8 mouse cellular contexts compared by ENCODE assay signal in genomic region chr11:115630532-115631504, GRCm38 (mm10). TPM values are rescaled to one million over a fixed set of nuclear protein-coding genes. Genes with fewer than 3 reads are reported as not detected.
DNase-seq lines count a peak whose midpoint lies in the region; ATAC-seq and TF ChIP-seq lines count a peak whose summit lies in the region.

No protein-coding gene starts in this region.

- no peaks in the 10 kb centered on the region for H3K9me3 ChIP-seq in forebrain, embryonic 10.5 days
- no peaks in the 10 kb centered on the region for H3K9me3 ChIP-seq in forebrain, embryonic 12.5 days

- H3K27ac ChIP-seq in forebrain, embryonic 10.5 days, result 0 out of 2 replicates have a peak overlapping the region, but pooled peaks have one; percentile 25
- no peak overlapping the region for H3K27ac ChIP-seq in forebrain, embryonic 12.5 days
- H3K27ac ChIP-seq in liver, adult 2 months (replicated peaks; ENCODE audit: insufficient read depth, low read depth, low read length), result peak overlapping the region; percentile 30
- no peak overlapping the region for H3K27ac ChIP-seq in cerebellum, adult 2 months (ENCODE audit: insufficient read depth, low read length)

- WGBS in forebrain, embryonic 10.5 days, result 51% methylated on average over 16 of the region's 16 CpGs
- 49% methylated on average over 16 of the region's 16 CpGs for WGBS in forebrain, embryonic 12.5 days
- 55% methylated on average over 16 of the region's 16 CpGs for WGBS in liver, adult 2 months
- WGBS in cerebellum, adult 2 months, result 50% methylated on average over 16 of the region's 16 CpGs

- no peaks in the 10 kb centered on the region for H3K27me3 ChIP-seq in forebrain, embryonic 10.5 days (ENCODE audit: poor library complexity, severe bottlenecking)
- H3K27me3 ChIP-seq in forebrain, embryonic 12.5 days, result no peaks in the 10 kb centered on the region
- H3K27me3 ChIP-seq in liver, adult 2 months (ENCODE audit: control insufficient read depth, insufficient read depth, low read length), result no peaks in the 10 kb centered on the region
- H3K27me3 ChIP-seq in cerebellum, adult 2 months (ENCODE audit: control insufficient read depth, insufficient read depth, low read length), result no peaks in the 10 kb centered on the region

- no peak overlapping the region for H3K4me3 ChIP-seq in forebrain, embryonic 10.5 days
- H3K4me3 ChIP-seq in forebrain, embryonic 12.5 days (replicated peaks), result no peak overlapping the region
- no peak overlapping the region for H3K4me3 ChIP-seq in liver, adult 2 months (ENCODE audit: insufficient read depth, low read depth, low read length)
- H3K4me3 ChIP-seq in cerebellum, adult 2 months (replicated peaks; ENCODE audit: insufficient read depth, low read depth, low read length), result no peak overlapping the region

- no peak for TF ChIP-seq POLR2A in liver, adult 2 months (IDR thresholded peaks at IDR 0.05; ENCODE audit: extremely low read depth, insufficient read depth, low read length)
- no peak for TF ChIP-seq POLR2A in cerebellum, adult 2 months (IDR thresholded peaks at IDR 0.05; ENCODE audit: borderline replicate concordance, insufficient read depth, low read length)

- no peaks in the 10 kb centered on the region for H3K79me2 ChIP-seq in liver, adult 2 months (ENCODE audit: control insufficient read depth, insufficient read depth, low read length)

- no peak overlapping the region for H3K9ac ChIP-seq in forebrain, embryonic 12.5 days
- no peak overlapping the region for H3K9ac ChIP-seq in liver, adult 2 months (ENCODE audit: low read depth, low read length)

- TF ChIP-seq CTCF in liver, adult 2 months (IDR thresholded peaks at IDR 0.05; ENCODE audit: low read depth, low read length), result no peak
- no peak for TF ChIP-seq CTCF in cerebellum, adult 2 months (IDR thresholded peaks at IDR 0.05; ENCODE audit: borderline replicate concordance, insufficient read depth, low read depth, low read length)

- DNase-seq in forebrain, embryonic 10.5 days (ENCODE audit: extremely low spot score, low spot score), result no peak
- peak; percentile 84 for DNase-seq in ZHBTc4 (ENCODE audit: low read depth, low spot score)
- peak; percentile 53 for DNase-seq in liver, adult 2 months (ENCODE audit: extremely low read depth, low read depth, low spot score)
- DNase-seq in cerebellum, postnatal 4 days (ENCODE audit: low spot score in 2 of 2), result no peak
- no peak for DNase-seq in ovary, postnatal 14 days (ENCODE audit: low spot score)
- no peak for DNase-seq in cerebellum, adult 2 months

- no peak overlapping the region for H3K4me2 ChIP-seq in forebrain, embryonic 12.5 days

- ATAC-seq in forebrain, embryonic 12.5 days (ENCODE audit: low FRiP score), result no peak
- peak; percentile 74 for ATAC-seq in neutrophil, adult 5-6 weeks (ENCODE audit: extremely low read depth, insufficient number of reproducible peaks, low FRiP score, poor library complexity, severe bottlenecking)

- no peaks in the 10 kb centered on the region for H3K36me3 ChIP-seq in forebrain, embryonic 10.5 days (replicated peaks)
- no peaks in the 10 kb centered on the region for H3K36me3 ChIP-seq in forebrain, embryonic 12.5 days (replicated peaks)
- no peaks in the 10 kb centered on the region for H3K36me3 ChIP-seq in liver, adult 2 months (ENCODE audit: control insufficient read depth, insufficient read depth, low read length)

- peaks cover 22% of the 10 kb centered on the region for H3K4me1 ChIP-seq in forebrain, embryonic 10.5 days
- peaks cover 8% of the 10 kb centered on the region for H3K4me1 ChIP-seq in forebrain, embryonic 12.5 days
- 0 out of 2 replicates have a peak, but pooled peaks cover 1% of the 10 kb centered on the region for H3K4me1 ChIP-seq in liver, adult 2 months (ENCODE audit: control insufficient read depth, insufficient read depth, low read length)
- no peaks in the 10 kb centered on the region; the same call in 1 of the 2 replicates for H3K4me1 ChIP-seq in cerebellum, adult 2 months (ENCODE audit: control insufficient read depth, insufficient read depth, low read length)

RNA-seq across cellular contexts. Expression of gene Slc25a19, which starts 2.7 kb away (rescaled TPM):
- polyA plus RNA-seq in forebrain, embryonic 10.5 days (2016; fragmentation: Nextera tagmentation; extraction: Ambion mirVana), result 25.6 and 26.2 TPM in 2 replicates
- polyA plus RNA-seq in forebrain, embryonic 12.5 days (2016; fragmentation: Nextera tagmentation; extraction: Ambion mirVana), result 28.4 and 29.7 TPM in 2 replicates
- 8.9 and 14.5 TPM in 2 replicates for total RNA-seq in liver, adult 2 months (2014; rRNA removed)
- 19.5 and 21.3 TPM in 2 replicates for polyA plus RNA-seq in liver, adult 2 months (2012; rRNA removed)
- 51.0 and 53.3 TPM in 2 replicates for total RNA-seq in neutrophil, adult 5-6 weeks (2017)
- polyA plus RNA-seq in cerebellum, adult 2 months (2012; rRNA removed), result 115 and 123 TPM in 2 replicates

RNA-seq across cellular contexts. Expression of gene Mif4gd, which starts 18.0 kb away (rescaled TPM):
- polyA plus RNA-seq in forebrain, embryonic 10.5 days (2016; fragmentation: Nextera tagmentation; extraction: Ambion mirVana), result 20.3 and 23.8 TPM in 2 replicates
- polyA plus RNA-seq in forebrain, embryonic 12.5 days (2016; fragmentation: Nextera tagmentation; extraction: Ambion mirVana), result 15.2 and 16.5 TPM in 2 replicates
- total RNA-seq in liver, adult 2 months (2014; rRNA removed), result 35.5 and 40.3 TPM in 2 replicates
- polyA plus RNA-seq in liver, adult 2 months (2012; rRNA removed), result 108 and 132 TPM in 2 replicates
- total RNA-seq in neutrophil, adult 5-6 weeks (2017), result 167 and 177 TPM in 2 replicates
- 86.9 and 97.3 TPM in 2 replicates for polyA plus RNA-seq in cerebellum, adult 2 months (2012; rRNA removed)

RNA-seq across cellular contexts. Expression of gene Gga3, which starts 27.0 kb away (rescaled TPM):
- polyA plus RNA-seq in forebrain, embryonic 10.5 days (2016; fragmentation: Nextera tagmentation; extraction: Ambion mirVana), result 29.6 and 35.0 TPM in 2 replicates
- 32.3 and 35.1 TPM in 2 replicates for polyA plus RNA-seq in forebrain, embryonic 12.5 days (2016; fragmentation: Nextera tagmentation; extraction: Ambion mirVana)
- total RNA-seq in liver, adult 2 months (2014; rRNA removed), result 1.7 and 3.2 TPM in 2 replicates
- 5.9 and 8.3 TPM in 2 replicates for polyA plus RNA-seq in liver, adult 2 months (2012; rRNA removed)
- 63.1 and 82.1 TPM in 2 replicates for total RNA-seq in neutrophil, adult 5-6 weeks (2017)
- polyA plus RNA-seq in cerebellum, adult 2 months (2012; rRNA removed), result 64.2 and 68.0 TPM in 2 replicates

RNA-seq across cellular contexts. Expression of gene Mrps7, which starts 27.1 kb away (rescaled TPM):
- polyA plus RNA-seq in forebrain, embryonic 10.5 days (2016; fragmentation: Nextera tagmentation; extraction: Ambion mirVana), result 106 TPM in 2 replicates
- 87.4 and 89.5 TPM in 2 replicates for polyA plus RNA-seq in forebrain, embryonic 12.5 days (2016; fragmentation: Nextera tagmentation; extraction: Ambion mirVana)
- 48.1 and 50.4 TPM in 2 replicates for total RNA-seq in liver, adult 2 months (2014; rRNA removed)
- 32.9 and 39.2 TPM in 2 replicates for polyA plus RNA-seq in liver, adult 2 months (2012; rRNA removed)
- total RNA-seq in neutrophil, adult 5-6 weeks (2017), result 23.5 and 27.0 TPM in 2 replicates
- 55.9 and 57.5 TPM in 2 replicates for polyA plus RNA-seq in cerebellum, adult 2 months (2012; rRNA removed)

Comparison
In these comparisons a context has a peak if more than half of its experiments do, and no peak if none do; other contexts are left out.
1. H3K27ac ChIP-seq: peak in forebrain, embryonic 10.5 days (single experiment) and liver, adult 2 months (single experiment); none in forebrain, embryonic 12.5 days (single experiment) and cerebellum, adult 2 months (single experiment).
2. DNase-seq: peak in ZHBTc4 (single experiment) and liver, adult 2 months (single experiment); none in forebrain, embryonic 10.5 days (single experiment), cerebellum, postnatal 4 days (0 of 2), ovary, postnatal 14 days (single experiment) and cerebellum, adult 2 months (0 of 2).